Mouse (Mus musculus) bone marrow, adult 2 months (tissue): ENCODE data around the gene Zkscan4.

Experiments
- CTCF ChIP-seq: fragments of 200-500 bp; IDR thresholded peaks from 2 replicates; pipeline ENCODE4 v1.5.1; 2011; ENCODE audit warnings: low read length, control low read depth; ENCODE audit not compliant: control insufficient read depth, insufficient read depth
- POLR2A ChIP-seq: fragments of 200-500 bp; IDR thresholded peaks from 2 replicates; pipeline ENCODE4 v1.6.1; 2011; ENCODE audit warnings: low read depth, mild to moderate bottlenecking, control low read depth, low read length, borderline replicate concordance; ENCODE audit not compliant: control insufficient read depth

DNA sequence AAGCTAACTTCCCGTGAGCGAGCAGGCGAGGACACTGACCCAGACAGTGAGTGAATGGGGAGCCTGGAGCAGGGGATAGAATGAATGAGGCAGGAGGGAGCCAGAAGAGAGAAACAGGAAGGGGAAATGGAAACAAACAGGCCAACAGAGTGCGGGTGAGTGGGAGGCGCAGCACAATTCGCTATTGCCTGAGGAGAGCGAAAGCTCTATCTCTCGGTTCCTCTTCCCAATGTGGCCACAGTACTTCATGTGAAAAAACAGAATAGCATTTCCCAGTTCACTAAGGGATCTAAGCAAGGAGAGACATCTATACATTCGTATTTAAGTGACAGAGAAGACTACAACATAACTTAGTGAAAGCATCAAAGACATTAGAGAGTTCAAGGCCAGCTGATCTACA, 31.9 kb upstream of the Zkscan4 start:
- TF ChIP-seq POLR2A (no peak), CTCF (no peak)
